Mouse (Mus musculus) spleen, postnatal 0 days (tissue): ENCODE results near the gene Als2cr12. TPM values are rescaled to one million over a fixed set of nuclear protein-coding genes. Genes with fewer than 3 reads are reported as not detected.

Experiments used
- polyA plus RNA-seq: library from polyadenylated mRNA; unstranded; fragments of >200 nt; fragmentation: Nextera tagmentation; extraction: Ambion mirVana; gene quantifications from 2 replicates; pipeline ENCODE4 v1.2.1, GENCODE M21; 2015

Gene Als2cr12
- polyA plus RNA-seq = 0.13 TPM in 1 of 2 replicates, not detected in the other

DNA sequence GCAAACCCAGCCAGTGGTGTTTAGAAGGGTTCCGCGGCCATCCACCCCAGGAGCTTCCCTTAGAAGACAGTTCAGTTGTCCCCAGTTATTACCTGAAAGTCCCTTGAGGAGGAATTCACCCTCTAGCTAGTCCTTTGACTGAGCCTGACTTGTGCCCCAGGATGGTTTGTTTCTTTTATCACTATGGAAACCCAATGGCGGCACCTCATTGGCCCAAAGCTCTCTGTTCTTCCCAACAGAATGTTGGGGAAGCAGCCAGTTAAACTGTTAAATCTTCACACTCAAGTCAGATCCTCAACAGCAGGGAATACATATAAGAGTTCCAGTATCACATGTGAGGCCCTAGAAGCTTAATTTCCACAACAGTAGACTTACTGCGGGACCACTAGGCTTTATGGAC, at the start of gene Als2cr12:
TSS of gene Als2cr12 (minus strand) at position 180 of the 400 bp plus-strand sequence.

DNA sequence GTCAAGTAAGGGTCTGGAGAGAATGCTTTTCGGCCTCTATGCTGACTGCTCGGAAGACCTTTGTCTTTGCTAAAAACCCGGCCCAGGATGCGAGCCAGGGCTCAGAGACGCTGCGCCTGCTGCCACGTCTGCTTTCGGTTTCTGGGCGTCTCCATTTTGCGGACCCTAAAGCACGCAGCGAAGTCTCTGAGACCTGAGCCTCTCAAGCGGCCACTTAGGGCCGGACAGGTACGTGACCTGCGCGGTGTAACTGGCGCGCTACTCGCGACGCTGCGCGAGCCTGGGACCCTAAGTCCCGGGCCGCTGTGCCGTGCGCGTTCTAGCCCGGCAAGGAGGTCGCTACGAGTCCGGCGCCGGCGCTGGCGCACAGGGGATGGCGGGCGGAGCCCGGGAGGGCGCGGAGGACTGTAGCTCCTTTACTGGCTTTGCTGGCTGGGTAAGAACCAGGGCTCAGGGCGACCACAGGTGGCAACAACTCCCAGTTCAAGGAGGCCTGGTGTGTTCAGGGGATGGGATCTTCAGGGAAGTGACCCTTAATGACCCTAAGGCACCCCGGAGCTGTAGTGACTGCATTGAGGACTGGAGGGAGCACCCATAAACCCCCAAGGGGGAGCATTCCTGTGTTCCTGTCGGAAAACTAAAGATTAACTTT, 15.7 kb upstream of the Als2cr12 start, which contains the start of gene Cflar:
TSS of gene Cflar (plus strand) at position 144 of the 652 bp plus-strand sequence.

Other genes starting within 250 kb of the Als2cr12 start
- 39.4 and 40.6 TPM in 2 replicates for gene Orc2, start 190.9 kb downstream of the Als2cr12 start, polyA plus RNA-seq
- 3.7 and 4.4 TPM in 2 replicates for gene Fam126b, start 109.7 kb downstream of the Als2cr12 start, polyA plus RNA-seq
- gene Ndufb3, start 109.6 kb downstream of the Als2cr12 start, polyA plus RNA-seq = 167 and 170 TPM in 2 replicates
- 27.2 and 31.4 TPM in 2 replicates for gene Cflar, start 15.5 kb upstream of the Als2cr12 start, polyA plus RNA-seq
- 19.6 and 25.0 TPM in 2 replicates for gene Casp8, start 99.4 kb upstream of the Als2cr12 start, polyA plus RNA-seq